Mouse (Mus musculus): Measurements from ENCODE around the gene Ubxn2a. TPM values are rescaled to one million over a fixed set of nuclear protein-coding genes. Genes with fewer than 3 reads are reported as not detected.
A peak's percentile ranks its signal among the peaks of the same experiment; 100 is the strongest.

Ubxn2a gene
- total and polyA plus RNA-seq, 3 experiments: 7.1 to 50.1 (median 50.1) TPM

DNA sequence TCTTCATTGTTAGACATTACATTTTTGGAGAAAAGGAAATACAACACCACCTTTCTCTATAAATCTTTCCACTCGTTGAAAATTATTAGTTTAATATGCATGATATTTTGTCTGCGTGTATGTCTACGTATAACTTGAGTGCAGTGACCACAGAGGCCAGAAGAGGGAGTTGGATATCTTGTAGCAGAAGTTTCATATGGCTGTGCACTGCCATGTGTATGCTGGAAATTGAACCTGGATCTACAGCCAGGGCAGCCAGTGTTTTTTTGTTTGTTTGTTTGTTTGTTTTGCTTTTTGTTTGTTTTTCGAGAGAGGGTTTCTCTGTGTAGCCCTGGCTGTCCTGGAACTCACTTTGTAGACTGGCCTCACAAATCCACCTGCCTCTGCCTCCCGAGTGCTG, 28.5 kb downstream of the Ubxn2a start:
- no peak for DNase-seq

DNA sequence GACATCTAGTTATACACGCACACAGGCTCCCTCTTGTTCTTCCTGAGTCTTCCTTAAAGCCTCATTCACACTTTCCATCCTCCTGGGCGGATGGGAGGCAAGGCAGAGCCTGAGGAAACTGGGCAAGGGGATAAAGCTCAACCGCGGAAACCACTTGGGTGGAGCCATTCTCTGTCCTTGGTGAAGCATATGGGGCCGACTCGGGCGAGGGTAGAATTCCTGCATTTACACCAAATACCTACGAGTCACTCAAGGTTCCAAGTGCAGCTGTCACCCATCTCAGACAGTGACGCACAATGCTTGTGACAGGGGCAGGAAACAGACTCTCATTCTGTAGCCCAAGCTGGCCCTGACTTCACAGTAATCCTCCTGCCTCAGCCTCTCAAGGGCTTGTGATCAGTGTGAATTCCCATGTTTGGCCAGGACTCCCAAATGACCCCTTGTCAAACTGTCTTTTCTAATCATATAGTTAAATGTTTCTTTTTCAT, 29.2 kb downstream of the Ubxn2a start:
- DNase-seq: no peak

GRCm38 (mm10) chr12:4875623-4876022, 31.9 kb downstream of the Ubxn2a start:
- DNase-seq: no peak

GRCm38 (mm10) chr12:4874161-4874927, 33.2 kb downstream of the Ubxn2a start, which contains the start of gene Mfsd2b:
TSS of gene Mfsd2b (minus strand) at chr12:4874359.
- peak; percentile 85 for DNase-seq

DNA sequence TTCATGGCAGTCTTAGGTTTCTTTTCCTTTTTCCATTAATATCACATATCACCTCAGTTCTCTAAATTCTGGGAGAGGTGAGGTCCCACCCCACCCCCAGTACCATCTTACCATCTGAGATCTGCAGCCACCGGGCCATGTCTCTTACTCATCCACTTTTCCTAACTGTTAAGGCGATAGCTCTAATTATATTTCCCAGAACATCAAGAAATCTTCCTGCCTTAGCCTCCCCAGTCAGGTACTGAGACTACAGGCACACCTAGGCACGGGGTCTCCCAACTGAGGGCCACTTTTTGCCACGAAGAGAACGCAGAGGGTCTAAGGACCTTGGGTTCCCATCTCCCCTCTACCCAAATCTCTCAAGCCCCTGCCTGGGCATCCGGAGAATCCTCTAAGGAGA, 34.0 kb downstream of the Ubxn2a start:
- DNase-seq: no peak

- no peak for DNase-seq
Observed at GRCm38 (mm10) chr12:4872983-4873477, 34.5 kb downstream of the Ubxn2a start.

DNA sequence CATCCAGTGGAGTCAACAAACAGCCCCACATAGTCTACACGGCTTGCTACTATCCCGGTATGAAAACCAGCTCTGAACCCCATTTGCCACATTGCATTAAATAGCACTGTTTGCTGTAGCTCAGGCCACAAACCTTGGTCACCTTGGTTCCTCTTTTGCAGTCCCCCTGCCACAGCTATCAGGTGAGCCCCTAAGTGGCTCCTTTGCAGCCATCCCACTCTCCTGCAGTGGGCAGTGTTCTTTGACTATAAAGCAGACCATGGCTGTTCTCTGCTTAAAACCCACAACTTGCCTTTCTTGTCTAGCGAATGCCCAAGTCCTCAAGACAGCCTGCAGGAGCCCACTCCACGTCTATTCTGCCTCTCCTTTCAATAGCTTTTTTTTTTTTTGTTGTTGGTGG, 35.2 kb downstream of the Ubxn2a start:
- no peak for DNase-seq

- DNase-seq: no peak
Observed at GRCm38 (mm10) chr12:4871260-4871659, 36.2 kb downstream of the Ubxn2a start.

- DNase-seq: no peak
Observed at GRCm38 (mm10) chr12:4868924-4869323, 38.6 kb downstream of the Ubxn2a start.

- no peak for DNase-seq
Observed at GRCm38 (mm10) chr12:4864338-4864690, 43.2 kb downstream of the Ubxn2a start.

- DNase-seq: no peak
Observed at GRCm38 (mm10) chr12:4863654-4864337, 43.7 kb downstream of the Ubxn2a start.

- DNase-seq: no peak
Observed at GRCm38 (mm10) chr12:4862672-4863071, 44.8 kb downstream of the Ubxn2a start.

DNA sequence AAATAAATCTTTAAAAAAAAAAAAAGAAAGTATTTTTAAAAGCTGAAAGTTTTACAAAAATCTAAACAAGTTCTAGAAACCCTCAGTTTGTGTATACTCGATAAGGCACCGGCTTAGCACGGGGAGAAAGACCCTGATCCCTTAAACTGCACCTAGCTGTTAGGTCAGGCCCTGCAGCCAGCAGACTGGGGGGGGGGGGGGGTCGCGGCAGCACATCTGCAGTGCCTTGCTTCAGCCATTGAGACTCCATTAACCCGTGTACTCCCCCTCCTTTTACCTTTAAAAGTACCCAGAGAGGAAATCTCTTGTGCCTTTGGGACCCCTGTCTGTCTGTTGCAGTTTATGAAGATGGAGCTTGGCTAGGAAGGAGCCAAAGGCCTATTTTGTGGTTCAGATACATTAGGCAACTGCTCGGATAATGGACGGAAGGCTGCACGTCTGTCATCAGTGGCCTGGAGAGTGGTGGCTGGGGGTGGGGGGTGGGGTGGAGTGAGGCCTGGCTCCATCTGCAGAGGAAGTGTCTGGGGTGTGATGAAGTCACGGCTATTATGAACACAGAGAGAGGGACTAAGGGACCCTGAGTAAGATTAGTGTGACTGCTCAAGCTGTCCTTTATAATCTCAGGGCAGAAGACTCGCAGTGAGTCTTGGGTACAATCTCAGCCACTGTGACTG, 48.1 kb downstream of the Ubxn2a start:
- no peak for DNase-seq

DNA sequence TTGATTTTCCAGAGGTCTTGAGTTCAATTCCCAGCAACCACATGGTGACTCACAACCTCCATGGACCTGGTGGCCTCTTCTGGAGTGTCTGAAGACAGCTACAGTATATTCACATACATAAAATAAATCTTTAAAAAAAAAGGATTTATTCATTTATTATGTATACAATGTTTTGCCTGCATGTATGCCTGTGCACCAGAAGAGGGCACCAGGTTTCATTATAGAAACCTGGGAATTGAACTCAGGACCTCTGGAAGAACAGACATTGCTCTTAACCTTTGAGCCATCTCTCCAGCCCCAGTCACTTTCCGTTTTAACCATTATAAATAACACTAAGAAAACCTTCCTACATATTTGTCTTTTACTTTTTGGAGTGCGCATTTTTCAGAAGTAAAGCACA, 50.7 kb downstream of the Ubxn2a start:
- no peak for DNase-seq

- DNase-seq: no peak
Observed at GRCm38 (mm10) chr12:4856160-4856559, 51.3 kb downstream of the Ubxn2a start.

- DNase-seq: peak; percentile 65
Observed at GRCm38 (mm10) chr12:4843741-4844140, 63.8 kb downstream of the Ubxn2a start.

DNA sequence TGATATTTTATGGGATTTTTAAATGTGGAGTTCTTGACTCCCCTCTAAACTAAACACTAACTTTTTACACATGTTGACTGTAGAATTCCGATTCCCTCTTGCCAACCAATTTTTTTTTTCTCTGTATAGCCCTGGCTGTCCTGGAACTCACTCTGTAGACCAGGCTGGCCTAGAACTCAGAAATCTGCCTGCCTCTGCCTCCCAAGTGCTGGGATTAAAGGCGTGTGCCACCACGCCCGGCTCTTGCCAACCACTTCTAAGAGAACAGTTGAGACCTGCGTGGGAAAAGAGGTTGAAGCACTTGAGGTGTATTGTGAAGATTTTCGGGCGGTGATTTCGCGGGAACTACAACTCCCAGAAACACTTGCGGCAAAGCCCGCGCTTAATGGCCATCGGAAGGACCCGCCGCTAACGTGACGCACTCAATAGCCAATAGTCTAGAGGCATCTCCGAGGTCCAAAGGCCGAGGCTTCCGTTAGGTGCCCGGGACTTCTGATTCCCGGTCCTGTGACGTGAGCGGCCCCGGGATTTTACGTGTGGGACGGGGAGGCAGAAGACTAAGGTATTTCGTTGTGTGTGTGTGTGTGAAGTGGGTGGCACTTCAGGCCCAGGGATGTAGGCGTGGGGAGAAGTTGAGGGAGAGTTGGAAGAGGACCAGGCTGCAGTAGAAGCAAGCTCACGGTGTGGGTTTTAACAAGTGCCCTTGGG, 64.5 kb downstream of the Ubxn2a start, which contains the start of gene Wdcp:
Gene Wdcp (plus strand): TSS at position 414 of the 708 bp plus-strand sequence.
- peak; percentile 92 for DNase-seq

GRCm38 (mm10) chr12:4842456-4842855, 65.0 kb downstream of the Ubxn2a start:
- no peak for DNase-seq

- peak; percentile 70 for DNase-seq
Observed at GRCm38 (mm10) chr12:4841392-4841887, 66.1 kb downstream of the Ubxn2a start, which contains the start of gene Fkbp1b. TSS of gene Fkbp1b (minus strand) at chr12:4841591.

DNA sequence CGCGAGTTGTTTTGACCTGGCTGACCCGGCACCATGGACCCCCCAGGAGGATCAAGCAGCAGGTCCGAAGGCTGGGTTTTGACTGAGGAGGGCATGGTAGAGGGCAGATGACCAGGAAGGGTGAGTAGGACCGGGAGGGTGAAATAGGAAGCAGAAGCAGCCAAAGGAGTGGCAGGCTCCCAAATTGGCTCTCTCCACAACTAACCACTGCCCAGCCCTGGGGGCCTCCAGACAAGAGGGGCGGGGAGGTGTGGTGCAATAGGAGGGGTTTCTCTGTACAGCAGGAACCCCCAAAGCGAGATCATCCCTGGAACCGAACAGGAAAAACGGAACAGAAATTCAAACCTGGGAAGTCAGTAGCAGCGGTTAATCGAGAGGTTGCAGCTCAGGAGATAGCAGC, 66.8 kb downstream of the Ubxn2a start:
- peak; percentile 20 for DNase-seq

DNA sequence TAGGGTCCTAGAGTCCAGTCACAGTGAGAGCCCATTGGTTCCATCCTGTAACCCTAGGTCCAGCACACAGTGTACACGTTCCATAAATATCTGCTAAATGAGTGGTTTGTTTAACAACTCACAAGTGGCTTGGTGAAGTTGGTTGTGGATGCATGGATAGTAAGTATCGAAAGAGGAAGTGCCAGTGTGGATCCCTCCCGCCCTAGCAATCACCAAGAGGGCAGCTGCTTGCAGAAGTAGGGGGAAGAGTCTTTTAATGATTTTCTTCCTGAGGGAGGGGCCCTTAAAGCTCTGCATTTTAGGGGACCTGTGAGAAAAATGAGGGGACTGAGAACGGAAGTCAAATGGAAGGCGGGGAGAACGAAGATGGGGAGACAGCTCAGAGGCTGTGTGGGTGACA, 67.5 kb downstream of the Ubxn2a start:
- DNase-seq: no peak

DNA sequence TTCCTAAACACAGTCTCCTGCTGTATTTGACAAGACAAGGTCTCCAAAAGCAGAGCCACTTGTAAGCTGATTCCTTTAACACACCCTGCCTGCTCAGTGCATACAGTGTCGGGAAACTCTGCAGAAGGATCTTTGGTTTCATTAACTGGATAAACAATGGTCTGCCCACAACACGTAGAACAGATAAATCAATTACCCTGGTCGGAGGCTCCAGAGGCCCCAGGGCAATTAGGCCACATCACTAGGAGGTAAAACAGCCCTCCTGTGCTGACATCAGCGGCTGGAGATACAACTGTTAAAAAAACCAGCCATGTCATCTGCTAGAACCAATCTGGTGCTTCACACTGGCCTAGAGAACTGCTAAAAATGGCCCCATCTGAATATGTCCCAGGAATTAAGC, 70.5 kb downstream of the Ubxn2a start:
- DNase-seq: peak; percentile 37

Data from adrenal gland, adult 2 months (tissue).